Mouse (Mus musculus) E14TG2a.4 (cell line): ENCODE results near the gene Akt1s1.

ENCODE experiments used
- H3K27me3 ChIP-seq: 2 replicates; pipeline ENCODE4 v1.6.1; 2014; ENCODE audit warnings: low read length, control low read depth; ENCODE audit not compliant: insufficient read depth
- H3K36me3 ChIP-seq: 2 replicates; pipeline ENCODE4 v1.6.1; 2014; ENCODE audit warnings: low read length, control low read depth; ENCODE audit not compliant: insufficient read depth
- H3K4me1 ChIP-seq: replicated peaks from 2 replicates; pipeline ENCODE4 v1.6.1; 2014; ENCODE audit warnings: low read depth, low read length, control low read depth
- H3K4me3 ChIP-seq: replicated peaks from 2 replicates; pipeline ENCODE4 v1.5.1; 2014; ENCODE audit warnings: mild to moderate bottlenecking, low read length
- H3K9me3 ChIP-seq: 2 replicates; pipeline ENCODE4 v1.6.1; 2014; ENCODE audit warnings: low read length, control low read depth
- CTCF ChIP-seq: conservative IDR thresholded peaks from 2 replicates; pipeline ENCODE4 v1.5.1; 2014; ENCODE audit warnings: low read length
- NANOG ChIP-seq: IDR thresholded peaks from 2 replicates; pipeline ENCODE4 v1.6.1; 2014; ENCODE audit warnings: borderline replicate concordance, low read length, mixed read lengths
- POU5F1 ChIP-seq: IDR thresholded peaks from 2 replicates; pipeline ENCODE4 v1.6.1; 2014; ENCODE audit warnings: low read length, borderline replicate concordance

Gene Akt1s1

DNA sequence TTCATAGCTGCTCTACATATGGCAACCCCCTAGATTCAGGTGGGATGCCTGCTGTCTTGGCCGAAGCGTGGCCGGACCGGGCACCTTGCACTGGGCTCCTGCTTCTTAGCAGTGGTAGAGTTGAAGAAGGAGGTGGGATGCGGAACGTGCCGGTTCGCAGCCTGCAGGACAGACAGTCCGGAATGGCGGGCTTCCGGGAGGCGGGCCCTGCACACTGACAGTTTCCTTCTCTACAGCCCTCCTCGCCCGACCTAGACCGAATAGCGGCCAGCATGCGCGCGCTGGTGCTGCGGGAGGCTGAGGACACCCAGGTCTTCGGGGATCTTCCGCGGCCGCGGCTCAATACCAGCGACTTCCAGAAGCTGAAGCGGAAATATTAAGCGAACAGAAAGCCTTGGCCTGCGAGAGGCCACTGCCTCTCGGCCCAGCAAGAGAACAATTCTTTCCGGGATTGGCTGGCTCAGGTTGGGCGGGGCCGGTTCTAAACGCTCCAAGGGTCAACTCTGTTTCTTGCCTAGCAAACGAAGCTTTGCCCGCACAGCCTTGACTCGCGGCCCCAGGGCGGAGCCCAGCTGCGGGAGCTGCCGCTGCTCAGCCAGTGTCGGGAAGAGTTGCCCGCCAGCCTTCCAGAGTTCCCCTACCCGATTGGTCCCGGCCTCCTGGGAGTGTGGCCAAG lies 5.7 kb downstream of the Akt1s1 start:
- H3K4me3 ChIP-seq: peak overlapping the region; percentile 81
- H3K9me3 ChIP-seq: no peaks in the 10 kb centered on the region
- H3K36me3 ChIP-seq: peaks cover 36% of the 10 kb centered on the region
- H3K27me3 ChIP-seq: no peaks in the 10 kb centered on the region
- TF ChIP-seq CTCF (no peak), POU5F1 (no peak), NANOG (no peak)
- H3K4me1 ChIP-seq: peaks cover 76% of the 10 kb centered on the region

GRCm38 (mm10) chr7:44855036-44855435 lies 6.2 kb downstream of the Akt1s1 start:
- no peaks in the 10 kb centered on the region for H3K9me3 ChIP-seq
- H3K36me3 ChIP-seq: peaks cover 36% of the 10 kb centered on the region
- peak overlapping the region; percentile 81 for H3K4me3 ChIP-seq
- TF ChIP-seq CTCF (peak; percentile 56), POU5F1 (no peak)
- peaks cover 82% of the 10 kb centered on the region for H3K4me1 ChIP-seq
- no peaks in the 10 kb centered on the region for H3K27me3 ChIP-seq

GRCm38 (mm10) chr7:44856265-44856916 lies 7.6 kb downstream of the Akt1s1 start:
- Histone ChIP-seq H3K36me3 (peaks cover 32% of the 10 kb centered on the region), H3K4me1 (peaks cover 84% of the 10 kb centered on the region), H3K9me3 (no peaks in the 10 kb centered on the region), H3K4me3 (peak overlapping the region; percentile 98), H3K27me3 (no peaks in the 10 kb centered on the region)
- no peak for TF ChIP-seq CTCF
- TF ChIP-seq POU5F1: no peak
- no peak for TF ChIP-seq NANOG

DNA sequence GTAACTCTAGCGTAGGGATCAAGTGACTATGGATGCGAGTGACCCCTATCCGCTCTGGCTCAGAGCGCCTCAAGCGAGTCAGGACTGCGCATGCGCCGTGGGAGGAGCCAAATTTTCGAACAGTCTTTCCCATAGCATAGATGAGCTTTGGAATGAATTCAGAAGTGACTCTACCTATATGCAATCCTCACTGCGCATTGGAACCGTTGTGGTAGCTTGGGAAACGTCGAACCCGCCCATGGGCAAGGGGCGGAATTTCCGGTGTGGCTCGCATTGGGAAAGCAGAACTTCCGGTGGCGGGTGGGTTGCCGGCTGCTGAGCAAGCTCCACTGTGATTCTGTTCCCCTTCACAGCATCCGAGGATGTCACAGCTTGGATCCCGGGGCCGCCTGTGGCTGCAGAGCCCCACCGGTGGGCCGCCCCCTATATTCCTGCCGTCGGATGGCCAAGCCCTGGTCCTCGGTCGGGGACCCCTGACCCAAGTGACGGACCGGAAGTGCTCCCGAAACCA lies 8.3 kb downstream of the Akt1s1 start, which contains the start of gene Pnkp:
Gene Pnkp (plus strand): TSS at position 98 of the 511 bp plus-strand sequence.
- no peaks in the 10 kb centered on the region for H3K9me3 ChIP-seq

GRCm38 (mm10) chr7:44857905-44858304 lies 9.1 kb downstream of the Akt1s1 start:
- peaks cover 34% of the 10 kb centered on the region for H3K36me3 ChIP-seq
- peak overlapping the region; percentile 98 for H3K4me3 ChIP-seq
- TF ChIP-seq POU5F1 (no peak), NANOG (no peak), CTCF (no peak)
- no peaks in the 10 kb centered on the region for H3K27me3 ChIP-seq
- H3K9me3 ChIP-seq: no peaks in the 10 kb centered on the region
- H3K4me1 ChIP-seq: peaks cover 80% of the 10 kb centered on the region

More for the DNA sequence above, 8.3 kb downstream of the Akt1s1 start, which contains the start of gene Pnkp:
- peaks cover 78% of the 10 kb centered on the region for H3K4me1 ChIP-seq
- no peak for TF ChIP-seq CTCF
- no peak for TF ChIP-seq NANOG
- TF ChIP-seq POU5F1: no peak
- H3K36me3 ChIP-seq: peaks cover 32% of the 10 kb centered on the region
- no peaks in the 10 kb centered on the region for H3K27me3 ChIP-seq
- H3K4me3 ChIP-seq: peak within 1 kb of the TSS; percentile 98

GRCm38 (mm10) chr7:44859896-44860295 lies 11.1 kb downstream of the Akt1s1 start:
- Histone ChIP-seq H3K4me3 (no peak overlapping the region), H3K9me3 (no peaks in the 10 kb centered on the region), H3K36me3 (peaks cover 49% of the 10 kb centered on the region), H3K27me3 (no peaks in the 10 kb centered on the region), H3K4me1 (peaks cover 84% of the 10 kb centered on the region)
- TF ChIP-seq NANOG: no peak
- no peak for TF ChIP-seq POU5F1
- no peak for TF ChIP-seq CTCF

- Histone ChIP-seq H3K9me3 (no peaks in the 10 kb centered on the region), H3K4me1 (peaks cover 84% of the 10 kb centered on the region), H3K27me3 (no peaks in the 10 kb centered on the region), H3K36me3 (peaks cover 55% of the 10 kb centered on the region), H3K4me3 (peak overlapping the region; percentile 37)
- TF ChIP-seq NANOG: no peak
- peak; percentile 86 for TF ChIP-seq CTCF
- TF ChIP-seq POU5F1: no peak
Observed at GRCm38 (mm10) chr7:44860576-44861428, 12.0 kb downstream of the Akt1s1 start.

- H3K36me3 ChIP-seq: peaks cover 62% of the 10 kb centered on the region
- 0 out of 2 replicates have a peak overlapping the region, but pooled peaks have one; percentile 37 for H3K4me3 ChIP-seq
- no peak for TF ChIP-seq NANOG
- TF ChIP-seq CTCF: no peak
- no peak for TF ChIP-seq POU5F1
- H3K9me3 ChIP-seq: no peaks in the 10 kb centered on the region
- peaks cover 84% of the 10 kb centered on the region for H3K4me1 ChIP-seq
- no peaks in the 10 kb centered on the region for H3K27me3 ChIP-seq
Observed at GRCm38 (mm10) chr7:44861429-44861816, 12.6 kb downstream of the Akt1s1 start.

GRCm38 (mm10) chr7:44862434-44862833 lies 13.6 kb downstream of the Akt1s1 start:
- peaks cover 68% of the 10 kb centered on the region for H3K36me3 ChIP-seq
- H3K4me1 ChIP-seq: peaks cover 89% of the 10 kb centered on the region
- TF ChIP-seq NANOG: no peak
- no peak for TF ChIP-seq POU5F1
- no peak for TF ChIP-seq CTCF
- H3K27me3 ChIP-seq: no peaks in the 10 kb centered on the region
- H3K4me3 ChIP-seq: no peak overlapping the region
- no peaks in the 10 kb centered on the region for H3K9me3 ChIP-seq
